Mouse (Mus musculus) lung, postnatal 36 days (tissue): ENCODE measurements around the gene Tanc1.

Experiments
- DNase-seq: peaks from one replicate; pipeline ENCODE4 v3.0.0; 2022; ENCODE audit warnings: mixed read lengths

Gene Tanc1

DNA sequence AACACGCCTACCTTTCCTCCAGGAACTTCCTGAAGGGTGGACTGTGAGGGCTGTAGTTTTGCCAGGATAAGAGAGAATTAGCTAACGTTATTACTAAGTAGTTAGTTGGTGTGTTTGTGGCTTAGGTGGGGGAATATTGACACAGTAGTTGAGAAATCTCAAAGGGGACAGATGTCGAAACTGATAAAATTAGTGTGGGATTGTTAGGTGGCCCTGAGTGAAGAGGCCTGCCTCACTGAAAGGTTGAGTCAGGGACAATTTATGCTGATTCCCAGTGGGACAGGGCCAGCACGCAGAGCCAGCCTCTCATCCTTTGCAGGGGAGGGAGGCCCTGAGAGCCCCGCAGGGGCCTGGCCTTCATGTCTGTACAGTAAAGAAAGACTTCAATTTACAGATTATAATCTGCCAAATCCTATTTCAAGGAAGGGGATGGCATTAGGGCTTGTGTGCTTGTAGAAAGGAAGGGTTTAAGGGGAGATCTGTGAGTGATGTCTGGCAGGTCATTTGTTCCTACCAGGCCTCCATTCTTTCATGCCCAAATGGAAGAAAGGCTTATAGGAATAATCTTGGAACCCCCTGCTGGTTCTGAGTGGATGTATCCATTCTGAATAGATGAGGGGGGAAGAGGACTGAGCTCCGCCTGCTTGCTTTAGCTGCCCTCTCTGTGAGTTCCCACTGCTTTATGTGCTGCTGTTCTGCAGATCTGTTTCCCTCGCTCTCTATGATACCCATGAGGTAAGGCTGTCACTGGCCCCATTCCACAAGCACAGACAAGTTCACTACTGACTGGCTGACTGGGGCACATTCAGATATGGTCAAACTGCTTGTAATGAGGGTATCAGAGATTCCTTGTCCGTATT lies 41.7 kb downstream of the Tanc1 start:
- peak; percentile 40 for DNase-seq

DNA sequence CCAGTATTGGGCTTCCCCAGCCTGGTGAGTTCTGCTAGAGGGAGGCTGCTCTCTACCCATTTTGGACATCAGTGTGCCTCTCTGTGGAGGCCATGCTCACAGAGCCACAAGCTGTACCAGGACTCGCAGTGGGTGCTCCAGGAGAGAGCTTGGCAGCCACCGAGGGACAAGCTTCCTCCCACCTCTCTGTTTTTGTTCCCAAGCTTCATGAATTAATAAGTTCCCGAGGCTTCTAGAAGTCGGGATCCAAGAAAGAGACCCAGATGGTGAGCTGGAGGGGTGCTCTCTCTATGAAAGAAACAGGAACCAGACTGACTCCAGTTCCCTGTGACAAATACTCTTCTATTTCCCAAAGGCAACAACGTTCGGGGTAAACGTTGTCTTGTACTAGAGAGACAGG lies 43.6 kb downstream of the Tanc1 start:
- DNase-seq = no peak

DNA sequence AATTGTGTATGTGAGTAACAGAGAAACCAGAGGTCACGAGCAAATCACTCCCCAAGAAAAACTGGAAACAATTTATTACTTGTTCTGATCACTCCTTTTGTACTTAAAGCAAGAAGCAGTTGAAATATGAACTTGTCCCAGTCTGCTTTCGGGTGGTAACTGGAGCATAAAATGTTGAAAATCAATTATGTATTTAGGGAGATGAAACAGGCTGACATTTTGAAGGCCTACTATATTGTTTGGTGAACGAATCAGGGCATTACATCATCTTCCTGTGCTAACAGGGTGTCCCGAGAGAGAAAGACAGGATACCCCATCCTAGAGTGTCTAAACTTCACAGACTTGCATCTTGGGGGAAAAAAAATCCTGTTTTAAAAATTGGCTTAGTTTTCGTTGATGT lies 44.8 kb downstream of the Tanc1 start:
- DNase-seq = no peak

DNA sequence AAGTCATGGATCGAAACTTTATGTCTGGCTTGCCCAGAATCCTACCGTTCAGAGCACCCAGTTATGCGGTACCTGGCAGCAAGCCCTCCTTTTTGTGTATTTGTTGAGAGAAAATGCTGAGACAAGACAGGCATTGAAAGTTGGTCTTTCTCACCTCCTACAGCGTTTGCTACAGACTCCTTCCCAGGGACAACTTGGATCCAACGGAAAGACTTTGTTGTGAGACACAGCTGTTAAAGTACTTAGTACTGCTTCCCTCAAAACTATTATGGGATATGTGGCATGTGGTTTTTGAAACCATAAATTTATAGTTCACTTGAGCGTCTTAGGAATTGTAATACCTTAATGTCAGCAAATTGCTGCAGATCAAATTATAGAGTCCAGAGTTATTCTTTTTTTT lies 47.8 kb downstream of the Tanc1 start:
- DNase-seq = no peak

DNA sequence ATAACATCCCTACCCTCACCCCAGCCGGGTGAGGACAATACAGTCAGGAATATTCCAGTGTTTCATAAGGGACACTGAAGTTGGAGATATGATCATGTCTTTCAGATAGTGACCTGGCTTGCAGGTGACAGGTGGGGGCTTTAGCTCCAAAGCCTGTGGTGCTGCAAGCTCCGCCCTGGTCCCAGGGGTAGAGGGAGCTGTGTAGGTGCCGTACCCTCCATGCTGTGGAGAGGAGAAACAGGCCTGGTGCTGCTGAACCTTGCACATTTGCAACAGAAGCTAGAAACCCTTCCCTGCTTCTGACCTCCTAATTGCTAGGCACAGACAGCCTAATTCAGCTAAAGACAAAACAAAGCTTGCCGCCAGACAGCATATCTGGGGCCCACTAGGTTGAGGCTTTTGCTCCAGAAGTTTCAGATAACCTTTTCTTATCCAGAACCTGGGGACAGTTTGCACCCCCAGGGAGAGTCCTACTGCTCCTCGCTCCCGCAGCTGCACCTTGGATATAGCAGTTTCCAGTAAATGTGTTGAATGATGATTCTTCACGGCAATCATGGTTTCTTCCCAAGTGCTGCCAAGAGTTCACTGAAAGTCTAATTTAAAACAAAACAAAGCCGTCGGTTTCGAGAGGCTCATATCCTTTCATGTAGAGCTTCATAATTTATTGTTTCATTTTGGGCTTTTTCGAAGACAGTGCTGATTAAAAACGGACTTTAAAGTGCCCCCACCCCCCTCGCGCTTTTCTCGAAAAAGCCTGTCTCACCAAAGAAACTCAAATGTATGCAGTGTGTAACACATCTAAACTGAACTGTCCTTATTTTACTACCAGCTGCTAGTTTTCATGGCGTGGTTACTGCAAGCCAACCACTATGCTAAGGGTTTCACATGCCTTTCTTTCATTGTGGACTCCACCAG lies 49.3 kb downstream of the Tanc1 start:
- no peak for DNase-seq

DNA sequence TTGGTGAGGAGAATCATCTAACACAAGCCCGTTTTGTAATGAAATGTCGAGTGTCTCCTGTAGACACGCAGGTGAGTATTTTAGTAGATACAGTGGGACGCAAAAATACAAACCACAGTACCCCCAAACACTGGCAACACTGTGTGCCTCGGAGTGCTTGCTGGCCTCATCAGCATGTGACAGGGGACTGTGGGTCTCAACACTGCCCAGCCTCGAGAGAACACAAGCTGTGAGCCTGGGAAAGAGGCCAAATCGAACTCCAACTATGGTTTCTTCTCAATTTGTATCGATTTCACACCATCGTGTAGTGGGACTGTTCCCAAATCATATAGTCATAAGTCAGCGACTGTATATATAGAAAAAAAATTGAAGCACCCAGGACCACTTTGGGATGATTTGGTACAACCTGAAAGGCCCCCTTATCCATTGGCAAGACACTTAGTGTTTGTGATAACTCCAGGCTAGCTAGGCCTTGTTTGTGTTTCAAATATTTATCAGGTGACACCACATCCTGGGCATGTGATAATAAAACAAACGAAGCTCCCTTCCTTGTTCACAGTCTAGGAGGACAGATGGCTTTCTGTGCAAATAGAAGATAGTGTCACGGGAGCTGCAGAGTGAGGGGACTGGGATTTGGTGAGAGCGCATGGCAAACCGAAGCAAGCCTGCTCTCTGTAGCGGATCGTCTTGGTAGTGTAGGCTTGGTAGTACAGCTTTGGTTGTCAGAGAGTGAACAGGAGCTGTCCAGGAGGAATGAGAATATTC lies 53.1 kb downstream of the Tanc1 start:
- peak; percentile 50 for DNase-seq

DNA sequence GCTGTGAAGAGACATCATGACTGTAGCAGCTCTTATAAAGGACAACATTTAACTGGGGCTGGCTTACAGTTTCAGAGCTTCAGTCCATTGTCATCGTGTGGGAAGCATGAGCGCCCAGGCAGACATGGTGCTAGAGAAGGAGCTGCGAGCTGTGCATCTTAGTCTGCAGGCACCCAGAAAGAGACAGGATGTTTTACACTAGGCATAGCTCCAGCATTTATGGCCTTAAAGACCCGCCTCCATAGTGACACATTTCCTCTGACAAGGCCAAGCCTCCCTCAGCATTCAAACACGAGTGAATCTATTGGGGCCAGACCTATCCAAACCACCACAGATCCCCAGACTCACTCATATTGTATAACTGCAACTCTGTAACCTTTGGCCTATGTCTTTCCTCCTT lies 54.7 kb downstream of the Tanc1 start:
- DNase-seq = peak; percentile 58

DNA sequence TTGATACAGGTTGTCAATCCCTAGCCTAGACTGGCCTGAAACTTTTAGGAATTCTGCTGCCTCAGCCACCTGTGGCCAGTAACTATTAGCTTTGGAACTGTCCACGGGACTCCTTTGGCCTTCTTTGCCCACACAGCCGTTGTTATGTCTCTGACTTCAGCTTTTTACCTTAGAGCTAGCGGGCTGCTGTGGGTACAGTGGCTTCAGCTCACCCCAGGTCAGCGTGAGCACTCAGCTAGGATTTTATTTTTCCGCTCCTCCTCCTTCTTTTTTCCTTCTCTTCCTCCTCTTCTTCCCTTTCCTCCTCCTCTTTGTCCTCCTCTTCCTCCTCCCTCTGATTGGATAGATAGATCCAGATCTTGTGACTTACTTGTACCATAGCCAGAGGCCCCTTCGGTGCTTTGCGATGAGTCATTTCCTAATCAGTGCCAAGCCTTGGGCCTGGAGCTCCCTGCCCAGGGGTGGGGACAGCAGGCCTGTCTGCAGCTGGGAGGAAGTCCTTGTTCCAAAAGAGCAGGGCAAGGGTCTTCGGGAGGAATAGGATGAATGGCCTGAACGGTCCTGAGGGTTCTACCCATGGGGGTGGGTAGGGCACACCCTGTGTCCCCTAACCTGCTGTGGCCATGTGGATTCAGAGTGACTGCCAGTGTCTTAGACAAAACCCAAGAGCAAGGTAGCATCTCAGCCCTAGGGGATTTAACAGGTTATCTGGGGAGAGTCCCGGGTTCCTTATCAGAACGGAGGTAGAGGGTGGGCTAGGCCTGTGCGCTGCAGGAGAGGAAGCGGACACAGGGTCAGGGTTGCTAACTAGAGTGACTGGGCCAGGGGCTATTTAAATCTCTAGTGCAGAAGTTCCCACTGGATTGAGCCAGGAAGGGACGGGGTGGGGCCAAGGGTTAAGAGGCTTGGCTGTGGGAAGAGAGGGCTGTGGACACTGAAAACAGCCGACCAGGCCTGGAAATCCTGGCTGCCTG lies 58.5 kb downstream of the Tanc1 start:
- DNase-seq = peak; percentile 93

DNA sequence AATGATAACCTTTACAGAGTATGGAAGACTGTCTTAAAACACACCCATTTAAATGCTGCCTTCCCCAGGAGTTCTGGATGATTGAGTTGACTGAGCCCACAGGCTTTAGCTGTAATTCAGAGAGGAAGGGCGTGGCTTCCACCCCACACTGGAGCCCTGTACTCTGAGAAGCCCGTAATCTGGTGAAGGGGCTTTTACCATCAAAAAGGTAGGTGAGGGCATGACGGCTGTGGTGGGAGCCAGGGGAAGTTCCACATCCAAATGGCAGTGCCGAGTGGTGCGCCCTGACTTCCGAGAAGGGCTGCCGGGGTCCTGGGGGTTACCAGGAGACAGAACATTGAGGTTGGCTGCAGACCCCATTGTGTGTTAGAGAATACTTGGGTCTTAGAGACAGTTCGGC lies 59.8 kb downstream of the Tanc1 start:
- DNase-seq = no peak

DNA sequence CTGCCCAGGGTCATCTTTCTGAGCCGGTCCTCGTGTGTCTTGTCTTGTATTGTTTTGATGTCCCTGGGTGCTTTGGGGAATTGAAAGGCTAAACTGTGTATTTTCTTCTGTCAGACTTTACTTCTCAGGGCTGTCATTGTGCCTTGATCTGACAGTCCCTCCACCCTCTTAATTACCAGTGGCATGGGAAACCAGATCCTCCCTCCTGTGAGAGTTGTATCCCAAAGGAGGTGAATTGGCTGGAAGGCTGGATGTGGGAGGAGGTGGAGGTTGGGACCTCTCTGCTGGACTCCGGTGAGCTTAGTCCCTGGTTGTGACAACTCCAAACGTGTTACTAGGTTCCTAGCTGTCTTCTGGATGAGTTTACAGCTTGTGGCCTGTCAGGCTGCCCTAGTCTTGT lies 60.2 kb downstream of the Tanc1 start:
- no peak for DNase-seq

DNA sequence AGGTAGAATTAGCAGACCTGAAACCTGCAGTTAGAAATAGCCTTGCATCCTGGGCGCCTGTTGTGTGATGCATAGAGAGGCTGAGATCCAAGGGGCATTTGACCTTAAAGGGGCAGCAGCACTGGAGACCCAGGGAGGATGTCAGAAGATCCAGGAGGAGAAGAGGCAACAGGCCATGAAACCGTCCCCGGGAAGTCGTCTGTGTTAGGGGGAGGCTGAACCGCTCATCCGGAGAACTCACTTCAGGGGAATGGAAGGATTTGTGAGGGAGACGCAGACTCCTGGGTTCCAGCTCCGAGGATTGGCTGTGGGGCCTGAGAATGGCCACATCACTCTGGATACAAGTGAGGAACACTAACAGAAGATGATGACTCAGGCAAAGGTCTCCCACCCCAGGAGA lies 60.8 kb downstream of the Tanc1 start:
- DNase-seq = no peak

DNA sequence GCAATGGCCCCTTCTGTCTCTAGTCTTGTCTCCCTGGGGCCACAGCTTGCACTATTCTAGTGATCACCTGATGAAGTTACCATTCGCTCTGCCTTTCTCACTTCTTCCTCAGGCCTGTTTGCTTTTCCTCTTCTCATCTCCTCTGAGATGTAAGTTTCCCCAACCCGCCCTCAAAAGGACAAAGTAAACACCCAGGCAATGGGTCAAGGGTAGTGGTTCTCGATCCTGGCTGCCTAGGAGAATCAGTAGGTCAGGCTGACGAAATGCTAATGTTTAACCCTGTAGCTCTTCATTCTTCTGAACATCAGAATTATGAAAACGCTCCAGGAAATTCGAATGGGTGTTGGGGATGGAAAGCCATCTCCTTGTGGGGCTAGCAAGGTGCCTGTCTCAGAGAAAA lies 61.5 kb downstream of the Tanc1 start:
- peak; percentile 36 for DNase-seq

DNA sequence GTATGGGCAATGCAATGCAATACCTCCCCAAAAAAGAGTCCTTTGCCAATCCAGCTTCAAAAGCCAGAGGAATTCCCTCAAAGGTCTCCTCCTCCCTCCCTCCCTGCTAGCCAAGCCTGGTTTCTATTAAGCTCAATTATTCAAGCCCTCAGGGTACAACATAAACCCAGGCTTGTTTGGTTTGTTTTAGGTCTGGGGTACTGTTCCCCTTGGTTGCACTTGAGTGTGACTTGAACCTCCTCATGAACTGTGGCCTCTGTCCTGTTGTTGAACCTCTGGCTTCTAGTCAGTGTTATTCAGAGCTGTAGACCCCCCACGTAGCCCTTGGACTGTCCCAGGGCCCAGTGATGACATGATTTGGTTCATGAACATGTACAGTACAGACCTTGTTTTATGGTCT lies 62.0 kb downstream of the Tanc1 start:
- DNase-seq = no peak

DNA sequence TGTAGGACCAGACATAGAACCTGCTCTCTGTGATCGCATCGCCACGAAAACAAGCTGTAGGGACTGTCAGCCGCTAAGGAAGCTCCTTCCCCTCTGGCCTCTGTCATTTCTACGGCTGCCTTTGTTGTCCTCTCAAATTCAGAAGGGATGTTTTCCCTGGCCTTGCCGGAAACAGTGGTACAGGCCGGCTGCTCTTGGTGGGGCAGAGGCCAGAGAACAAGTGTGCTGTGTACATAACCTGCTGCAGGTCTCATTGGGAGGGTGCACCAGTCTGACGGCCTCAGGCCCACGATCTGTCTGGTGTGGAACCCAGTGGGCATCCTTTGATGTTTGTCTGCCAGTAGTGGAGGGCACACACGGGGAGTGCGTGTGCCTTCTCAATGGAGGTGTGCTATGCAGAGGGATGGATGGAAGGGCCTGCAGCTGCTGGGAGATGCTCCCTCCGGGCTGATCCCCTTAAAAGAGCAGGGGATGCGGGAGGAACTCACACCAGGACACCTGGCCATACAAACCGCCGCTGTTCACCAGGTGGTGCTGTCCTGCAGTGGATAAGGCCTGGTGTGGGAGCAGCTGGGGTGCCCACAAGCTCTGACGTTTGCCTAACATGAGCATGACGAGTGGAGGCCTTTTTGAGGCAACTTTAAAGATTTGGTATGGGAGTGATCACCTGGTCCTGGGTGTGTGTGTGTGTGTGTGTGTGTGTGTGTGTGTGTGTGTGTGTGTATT lies 63.6 kb downstream of the Tanc1 start:
- peak; percentile 53 for DNase-seq

DNA sequence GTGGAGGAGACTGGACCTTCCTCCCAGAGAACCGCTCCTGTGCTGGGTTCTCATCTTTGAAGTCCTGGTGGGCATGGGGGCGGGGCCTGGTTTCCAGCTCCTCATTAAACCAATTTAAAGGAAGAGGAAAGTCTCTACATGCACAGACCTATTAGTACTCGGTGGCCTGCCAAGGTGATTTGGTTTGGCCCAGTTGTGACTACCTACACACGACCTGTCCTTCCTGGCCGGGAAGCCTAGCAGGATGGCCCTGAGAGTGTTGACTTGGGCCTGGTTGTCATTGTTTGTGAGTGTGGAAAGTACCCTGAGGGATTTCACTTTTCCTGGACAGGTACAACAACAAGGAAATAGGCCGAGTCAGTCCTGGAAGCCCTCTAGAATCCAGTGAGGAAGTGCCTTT lies 64.2 kb downstream of the Tanc1 start:
- DNase-seq = no peak

DNA sequence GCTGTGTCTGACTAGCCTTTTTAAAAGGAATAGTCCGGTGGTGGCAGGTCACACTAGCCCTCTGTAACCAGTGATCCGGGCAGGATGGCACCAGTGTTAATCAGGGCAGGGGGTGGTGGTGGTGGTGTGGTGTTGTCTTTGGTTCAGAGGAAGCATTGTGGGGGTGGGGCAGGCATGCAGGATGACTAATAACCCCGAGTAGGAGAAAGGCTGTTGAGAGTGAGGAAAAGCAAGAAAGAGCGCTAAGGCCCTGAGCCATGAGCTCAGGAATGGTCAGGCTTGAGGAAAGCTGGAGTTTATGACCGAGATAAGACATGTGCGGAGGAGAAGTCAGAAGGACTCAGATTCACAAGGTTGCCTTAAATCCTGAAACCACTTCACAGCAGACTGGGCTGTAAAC lies 64.6 kb downstream of the Tanc1 start:
- peak; percentile 54 for DNase-seq

DNA sequence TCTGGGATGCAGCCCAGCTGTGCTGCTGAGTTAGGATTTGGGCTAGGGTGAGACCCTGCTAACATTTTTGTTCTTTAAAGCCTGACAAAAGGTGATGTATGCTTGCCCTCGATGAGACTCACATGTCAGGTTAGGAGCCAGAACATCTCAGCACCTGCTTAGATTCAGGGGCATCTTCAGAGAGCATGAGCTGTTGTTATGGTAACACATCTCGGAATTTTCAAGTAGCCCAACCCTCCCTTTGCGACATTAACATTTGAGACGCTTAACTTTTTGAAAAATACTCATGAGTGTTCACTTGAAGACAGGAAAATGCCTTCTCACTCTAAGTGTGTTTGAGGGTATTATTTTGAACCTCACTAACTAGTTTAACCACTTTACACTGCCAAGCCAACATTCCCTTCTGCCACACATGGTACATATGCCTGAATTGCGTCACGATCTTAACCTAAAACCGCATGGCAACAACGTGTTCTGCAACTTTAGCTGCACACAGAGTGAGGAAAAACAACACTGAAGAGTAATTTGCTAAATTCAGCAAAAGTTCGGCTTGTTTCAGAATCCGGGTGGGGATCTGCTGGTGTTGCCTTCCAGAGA lies 67.7 kb downstream of the Tanc1 start:
- peak; percentile 83 for DNase-seq

DNA sequence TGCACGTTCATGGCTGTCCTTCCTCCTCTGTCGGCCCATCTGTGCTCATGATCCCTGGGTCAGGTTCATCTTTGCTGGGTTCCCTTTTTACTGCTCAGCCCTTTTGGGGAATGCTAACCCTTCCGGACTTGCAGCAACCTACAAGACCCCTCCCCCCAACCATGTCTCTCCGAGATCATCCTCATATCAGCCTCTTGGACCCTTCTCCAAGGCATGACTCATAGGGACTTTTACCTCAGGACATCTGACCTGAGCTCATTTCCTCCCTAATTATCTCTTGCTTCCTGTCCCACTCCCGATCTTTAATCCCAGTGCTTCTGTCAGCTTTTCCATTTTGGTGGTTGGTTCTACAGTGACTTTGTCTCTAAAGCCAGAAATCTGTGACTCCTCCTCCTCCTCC lies 68.9 kb downstream of the Tanc1 start:
- no peak for DNase-seq

DNA sequence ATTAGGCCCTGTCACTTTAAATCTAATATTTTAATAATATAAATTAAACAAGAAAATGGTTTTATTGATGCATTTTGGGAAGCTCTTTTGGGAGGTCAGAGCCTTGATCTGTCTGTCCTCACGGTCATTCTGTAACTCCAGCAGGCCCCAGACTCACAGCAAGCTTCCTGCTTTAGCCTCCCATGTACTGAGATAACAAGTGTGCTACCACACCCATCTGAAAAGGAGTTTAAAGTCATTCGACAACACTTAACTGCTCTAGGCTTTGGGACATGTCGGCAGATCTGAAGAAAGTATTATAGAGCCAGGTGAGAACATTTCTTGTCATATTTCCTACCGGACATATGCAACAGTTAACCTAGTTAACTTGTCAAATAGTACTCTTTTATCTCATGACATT lies 69.3 kb downstream of the Tanc1 start:
- DNase-seq = no peak

DNA sequence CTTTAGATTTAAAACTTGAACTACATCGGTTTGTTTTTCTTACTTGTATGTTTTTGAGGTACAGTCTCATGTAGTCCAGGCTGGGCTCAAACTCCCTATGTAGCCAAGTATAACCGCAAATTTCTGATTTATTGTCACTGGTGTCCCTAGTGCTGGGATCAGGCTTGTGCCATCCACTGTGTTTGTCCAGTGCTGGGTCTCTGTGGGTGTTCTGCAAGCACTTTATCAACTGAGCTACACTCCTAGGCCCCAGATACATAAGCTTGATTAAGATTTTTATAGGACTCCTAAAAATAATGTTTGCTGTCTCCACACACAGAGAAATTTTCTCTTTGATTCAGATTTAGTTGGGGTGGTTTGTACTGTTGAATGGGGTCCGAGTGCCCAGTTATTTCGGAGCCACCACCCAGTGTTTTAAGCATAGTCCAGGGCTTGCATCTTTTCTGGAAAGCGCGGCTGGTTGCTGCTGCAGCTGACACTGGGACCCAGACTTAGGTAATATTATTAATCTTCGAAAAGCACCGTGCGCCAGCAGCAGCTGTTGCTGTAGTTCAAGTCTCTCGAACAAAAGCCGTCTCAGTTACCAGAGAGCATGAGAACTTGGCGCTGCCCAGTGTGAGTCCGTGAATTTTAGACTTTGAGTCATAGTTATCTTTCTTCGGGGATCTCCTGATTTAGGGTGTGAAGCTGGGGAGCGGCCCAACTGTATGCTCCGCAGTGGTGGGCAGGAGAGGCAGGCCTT lies 73.2 kb downstream of the Tanc1 start:
- DNase-seq = no peak
